Mouse (Mus musculus) megakaryocyte, embryonic 14.5 days (primary cell): Measurements from ENCODE around the gene Nono.

Experiments used
- FLI1 ChIP-seq: IDR thresholded peaks from 2 replicates; pipeline ENCODE4 v1.6.1; 2012; ENCODE audit warnings: low read length, inconsistent platforms, mixed read lengths
- GATA1 ChIP-seq: IDR thresholded peaks from 3 replicates; pipeline ENCODE4 v1.6.1; 2012; ENCODE audit warnings: mixed read lengths, low read length, inconsistent platforms, borderline replicate concordance

- TF ChIP-seq GATA1 (no peak), FLI1 (no peak)
Measured at GRCm38 (mm10) chrX:101419725-101420699, 9.1 kb upstream of the Nono start.
